Mouse (Mus musculus): ENCODE data around the gene Dst. TPM values are rescaled to one million over a fixed set of nuclear protein-coding genes. Genes with fewer than 3 reads are reported as not detected.
"Not testable (repeated sequence)": the region's sequence is repeated elsewhere in the genome, so short reads cannot be mapped to it uniquely, and the experiment has no call there.

Gene Dst
- total RNA-seq, 2 experiments from 2014 or later = 237 to 263 TPM

DNA sequence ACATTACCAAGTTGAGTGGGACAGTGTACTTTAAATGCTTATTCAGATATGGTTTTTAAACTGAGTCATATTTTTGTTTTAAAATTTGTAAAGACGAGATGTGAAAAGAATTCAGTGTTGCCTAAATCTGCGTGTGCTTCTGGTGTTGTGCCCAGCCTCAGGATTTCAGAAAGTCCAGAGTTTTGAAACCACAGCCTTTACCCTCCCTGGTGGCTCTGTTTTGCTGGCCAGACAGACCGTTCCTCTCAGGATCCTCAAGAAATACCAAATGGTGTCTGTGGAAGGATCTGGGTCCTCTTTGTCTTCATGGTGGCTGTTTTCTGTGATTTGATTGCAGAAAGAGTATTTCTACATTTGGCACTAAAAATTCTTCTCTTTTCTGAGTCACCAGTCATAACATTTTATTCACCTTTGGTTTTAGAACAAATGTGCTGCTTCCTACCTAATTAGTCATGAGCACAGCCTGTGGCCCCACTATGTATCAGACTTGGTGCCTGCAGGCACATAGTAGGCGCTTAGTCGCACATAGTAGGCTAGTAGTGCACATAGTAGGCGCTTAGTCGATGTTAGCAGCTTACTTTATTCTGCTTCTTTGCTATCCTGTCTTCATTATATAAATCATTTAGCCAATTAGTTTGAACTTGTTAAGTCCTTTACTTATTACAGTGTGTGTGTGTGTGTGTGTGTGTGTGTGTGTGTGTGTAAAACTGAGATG lies 136.0 kb downstream of the Dst start:
- no peak for DNase-seq (ENCODE audit: low spot score in 2 of 2)
- intact Hi-C loops (cut with DNase I) = no loop called here

DNA sequence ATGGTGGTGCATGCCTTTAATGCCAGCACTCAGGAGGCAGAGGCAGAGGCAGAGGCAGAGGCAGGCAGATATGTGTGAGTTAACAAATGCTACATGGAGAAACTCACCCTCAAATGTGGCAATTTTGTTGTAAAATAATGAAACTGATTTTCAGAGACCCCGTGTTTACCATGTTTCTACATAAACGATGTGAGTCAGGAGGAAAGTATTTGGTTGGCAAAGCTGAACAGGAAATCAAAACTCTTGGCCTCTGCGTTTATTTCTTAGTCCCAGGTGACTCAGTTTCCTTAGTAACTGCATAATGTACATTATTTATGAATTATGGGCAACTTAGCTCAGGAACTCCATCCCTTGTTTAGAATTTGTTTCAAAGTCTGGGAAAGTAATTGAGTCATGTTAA lies 136.7 kb downstream of the Dst start:
- intact Hi-C loops (cut with DNase I) = no loop called here
- no peak for DNase-seq (ENCODE audit: low spot score in 2 of 2)

DNA sequence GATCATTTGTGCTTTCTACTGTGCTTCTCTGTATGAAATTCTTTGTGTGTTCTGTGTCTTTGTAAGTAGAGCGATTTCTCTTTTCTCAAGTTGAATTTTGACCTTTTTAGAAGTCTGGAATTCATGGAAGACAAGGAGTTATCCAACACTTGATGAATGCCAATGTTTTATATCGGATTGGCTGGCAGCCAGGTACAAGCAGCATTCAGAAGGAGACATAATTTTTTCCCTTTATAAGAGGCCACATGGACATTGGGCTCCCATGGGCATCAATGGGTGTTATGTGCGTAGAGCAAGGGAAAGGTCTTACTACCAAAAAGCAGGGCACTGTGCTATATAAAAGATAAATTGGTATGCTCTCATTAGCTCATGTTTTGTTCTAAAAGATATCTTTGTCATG lies 139.3 kb downstream of the Dst start:
- no peak for DNase-seq (ENCODE audit: low spot score in 2 of 2)
- intact Hi-C loops (cut with DNase I) = no loop called here

DNA sequence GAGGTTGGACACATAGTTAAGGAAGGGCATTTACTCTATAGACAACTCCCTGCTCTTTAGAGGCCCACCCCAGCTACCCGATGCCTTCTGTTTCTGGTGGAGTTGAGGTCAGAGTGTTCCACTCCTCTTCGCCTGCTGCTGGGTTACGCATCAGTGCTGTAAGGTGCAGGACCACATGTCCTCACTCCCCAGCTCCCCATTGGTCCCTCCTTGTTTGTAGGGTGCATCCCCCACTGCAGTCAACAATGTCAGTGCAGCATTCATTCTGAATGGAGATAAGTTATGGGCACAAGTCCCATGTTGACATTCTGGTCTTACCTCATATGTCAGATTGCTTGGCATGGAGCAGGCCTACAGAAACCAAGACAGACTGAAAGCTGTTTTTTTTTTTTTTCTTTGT lies 143.2 kb downstream of the Dst start:
- no peak for DNase-seq (ENCODE audit: low spot score in 2 of 2)

DNA sequence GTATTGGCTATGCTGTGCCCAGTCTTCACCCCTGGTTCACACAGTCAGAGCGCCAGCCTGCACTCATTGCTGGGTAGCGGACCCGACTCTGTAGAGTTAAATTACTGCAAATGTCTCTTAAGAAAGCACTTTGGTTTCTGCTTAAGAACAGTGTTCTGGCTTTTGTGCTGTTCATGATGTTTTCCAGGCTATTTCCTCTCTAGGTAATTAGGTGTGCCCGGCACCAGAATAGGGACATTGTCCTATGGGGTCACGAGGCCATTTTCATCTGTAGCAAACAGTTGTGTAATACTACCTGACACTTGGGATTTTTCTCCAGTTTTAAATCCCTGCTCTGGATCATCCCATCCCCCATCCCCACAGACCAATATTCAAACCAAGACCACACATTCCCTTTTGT lies 144.4 kb downstream of the Dst start:
- no peak for DNase-seq (ENCODE audit: low spot score in 2 of 2)
- intact Hi-C loops (cut with DNase I) = loop anchor here (5.0 kb wide), 1 partner anchor 40 kb away; no protein-coding TSS in a partner anchor

More for the DNA sequence above, 143.2 kb downstream of the Dst start:
- intact Hi-C loops (cut with DNase I) = loop anchor here (5.0 kb wide), 1 partner anchor 39 kb away; no protein-coding TSS in a partner anchor

DNA sequence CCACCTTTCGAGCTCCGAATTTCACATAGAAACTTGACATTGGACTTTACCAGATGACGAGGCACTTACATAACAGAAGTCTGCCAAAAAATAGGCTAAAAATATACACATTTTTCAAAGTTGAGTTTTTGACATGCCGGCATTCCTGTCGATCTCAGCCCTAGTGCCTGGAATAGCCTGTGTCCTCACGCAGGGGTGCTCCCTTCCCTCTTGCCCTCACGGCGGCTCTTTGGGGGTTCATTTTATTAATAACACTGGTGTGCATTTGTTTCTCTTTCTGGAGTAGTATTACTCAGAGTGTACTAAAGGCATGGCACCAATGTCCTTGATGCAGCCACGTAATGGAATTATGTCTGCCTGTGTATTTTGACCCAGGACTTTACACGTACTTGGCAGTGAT lies 146.9 kb downstream of the Dst start:
- DNase-seq (ENCODE audit: low spot score in 2 of 2) = no peak
- intact Hi-C loops (cut with DNase I) = loop anchor here (5.0 kb wide), 1 partner anchor 43 kb away; no protein-coding TSS in a partner anchor

DNA sequence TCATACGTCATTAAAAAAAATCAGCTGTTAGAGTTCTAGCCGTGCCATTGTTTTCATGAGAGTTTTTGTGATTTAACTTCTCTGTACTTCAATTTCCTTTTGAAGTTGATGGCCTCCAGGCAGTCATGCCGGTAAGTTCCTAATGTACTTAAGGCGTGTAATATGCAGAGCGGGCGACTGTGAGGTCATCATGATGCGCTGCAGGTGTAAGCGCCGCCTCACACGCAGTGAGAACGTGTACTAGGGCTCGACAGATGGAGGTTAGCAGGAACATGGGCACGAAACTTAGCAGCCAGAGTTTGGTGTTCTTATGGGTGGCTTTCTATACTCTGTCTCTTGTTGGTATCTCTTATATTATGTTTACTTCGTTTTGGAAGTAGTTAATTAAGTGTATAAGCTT lies 148.6 kb downstream of the Dst start:
- no peak for DNase-seq (ENCODE audit: low spot score in 2 of 2)
- intact Hi-C loops (cut with DNase I) = no loop called here

DNA sequence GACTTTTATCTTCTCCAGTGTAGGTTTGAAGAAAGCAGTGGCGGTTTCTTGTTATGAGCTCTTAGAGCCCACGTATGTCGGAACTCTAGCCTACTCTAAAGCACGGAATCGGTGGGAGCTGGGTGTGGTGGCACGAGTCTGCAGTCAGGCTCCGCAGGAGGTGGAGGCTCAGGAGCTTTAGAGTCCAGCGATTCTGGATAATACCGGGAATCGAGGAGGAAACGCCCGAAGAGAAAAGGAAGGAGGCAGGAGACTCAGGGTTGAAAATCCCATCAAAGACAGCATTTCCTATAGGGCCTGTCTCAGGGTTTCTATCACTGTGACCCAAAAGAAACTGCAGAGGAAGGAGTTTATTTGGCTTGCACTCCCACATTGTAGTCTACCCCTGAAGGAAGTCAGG lies 151.2 kb downstream of the Dst start:
- no peak for DNase-seq (ENCODE audit: low spot score in 2 of 2)
- intact Hi-C loops (cut with DNase I) = no loop called here

DNA sequence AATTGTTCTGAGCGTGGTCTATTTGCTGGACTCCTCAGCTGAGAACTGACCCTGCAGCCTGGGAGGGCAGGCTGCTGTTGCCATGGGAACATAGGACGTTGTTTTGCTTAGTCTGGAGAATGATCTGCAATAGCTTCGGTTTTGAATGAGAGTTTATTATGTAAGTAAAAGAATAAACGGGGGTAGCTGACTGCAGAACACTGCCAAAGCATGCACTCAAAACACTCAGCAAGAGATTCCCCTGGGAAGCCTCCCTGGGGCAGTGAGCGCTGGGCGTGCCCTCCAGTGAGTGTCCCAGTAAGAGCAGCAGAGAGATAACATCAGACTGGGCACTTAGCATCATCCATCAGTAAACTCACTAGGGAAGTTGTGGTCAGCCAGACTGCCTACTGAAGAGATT lies 152.4 kb downstream of the Dst start:
- DNase-seq (ENCODE audit: low spot score in 2 of 2) = peak; percentile 26 to 37
- intact Hi-C loops (cut with DNase I) = loop anchor here (5.0 kb wide), 2 partner anchors 37 to 53 kb away; no protein-coding TSS in a partner anchor

DNA sequence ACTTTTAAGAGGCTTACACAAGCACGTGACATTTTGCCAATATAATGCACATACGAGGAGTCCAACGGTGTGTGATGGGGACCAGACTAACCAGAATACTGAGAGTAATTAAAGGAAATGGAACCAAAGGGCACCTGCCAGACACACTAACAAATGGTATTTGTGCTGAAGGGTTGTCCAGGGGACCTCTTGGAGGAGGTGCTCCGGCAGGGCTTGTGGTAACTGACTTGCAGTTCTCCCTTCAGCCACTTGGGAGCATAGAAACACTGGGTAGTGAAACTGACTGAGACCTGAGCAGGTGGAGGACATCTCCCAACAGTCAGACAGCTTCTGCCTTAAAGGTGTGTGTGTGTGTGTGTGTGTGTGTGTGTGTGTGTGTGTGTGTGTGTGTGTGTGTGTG lies 153.1 kb downstream of the Dst start:
- intact Hi-C loops (cut with DNase I) = loop anchor here (5.0 kb wide), 2 partner anchors 36 to 54 kb away; no protein-coding TSS in a partner anchor
- peak; percentile 76 to 80 for DNase-seq (ENCODE audit: low spot score in 2 of 2)

DNA sequence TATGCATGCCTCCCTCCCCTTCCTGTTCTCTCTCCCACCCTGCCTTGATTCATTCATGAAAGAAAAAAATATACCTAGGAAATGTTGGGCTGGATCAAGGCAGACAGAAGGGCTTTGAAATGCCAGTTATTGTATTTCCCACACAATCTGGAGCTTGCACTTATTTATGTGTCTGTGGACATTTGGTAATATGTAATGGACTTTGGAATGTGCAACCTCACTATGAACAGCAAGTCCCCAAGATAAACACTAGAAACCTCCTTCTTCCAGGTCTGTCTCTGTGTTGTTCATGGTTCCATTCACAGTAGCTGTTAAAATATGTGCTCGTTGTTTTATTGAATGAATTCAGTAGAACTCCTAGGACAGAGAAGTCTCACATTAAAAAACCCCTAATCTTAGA lies 153.8 kb downstream of the Dst start:
- DNase-seq (ENCODE audit: low spot score in 2 of 2) = no peak
- intact Hi-C loops (cut with DNase I) = loop anchor here (2.0 to 5.0 kb wide), 3 partner anchors 35 to 101 kb away; no protein-coding TSS in a partner anchor

DNA sequence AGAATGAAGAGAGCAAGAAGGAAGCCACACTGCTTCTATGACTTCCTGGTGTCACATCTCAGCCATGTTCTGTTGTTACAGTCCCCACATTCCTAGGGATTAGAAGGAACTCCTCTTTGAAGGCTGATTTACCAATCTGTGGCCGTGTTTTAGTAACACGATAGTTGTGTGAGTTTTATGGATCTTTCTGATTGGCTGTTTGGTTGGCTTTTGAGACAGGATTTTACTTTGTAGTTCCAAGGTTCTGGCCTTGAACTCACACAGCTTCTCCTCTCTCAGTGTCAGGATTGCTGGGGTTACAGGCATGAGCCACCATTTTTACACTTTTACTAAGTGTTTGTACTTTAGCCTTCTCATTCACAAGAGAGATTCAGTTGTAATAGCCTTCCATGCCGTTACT lies 155.9 kb downstream of the Dst start:
- intact Hi-C loops (cut with DNase I) = loop anchor here (2.0 to 5.0 kb wide), 3 partner anchors 33 to 99 kb away; no protein-coding TSS in a partner anchor
- no peak for DNase-seq (ENCODE audit: low spot score in 2 of 2)

DNA sequence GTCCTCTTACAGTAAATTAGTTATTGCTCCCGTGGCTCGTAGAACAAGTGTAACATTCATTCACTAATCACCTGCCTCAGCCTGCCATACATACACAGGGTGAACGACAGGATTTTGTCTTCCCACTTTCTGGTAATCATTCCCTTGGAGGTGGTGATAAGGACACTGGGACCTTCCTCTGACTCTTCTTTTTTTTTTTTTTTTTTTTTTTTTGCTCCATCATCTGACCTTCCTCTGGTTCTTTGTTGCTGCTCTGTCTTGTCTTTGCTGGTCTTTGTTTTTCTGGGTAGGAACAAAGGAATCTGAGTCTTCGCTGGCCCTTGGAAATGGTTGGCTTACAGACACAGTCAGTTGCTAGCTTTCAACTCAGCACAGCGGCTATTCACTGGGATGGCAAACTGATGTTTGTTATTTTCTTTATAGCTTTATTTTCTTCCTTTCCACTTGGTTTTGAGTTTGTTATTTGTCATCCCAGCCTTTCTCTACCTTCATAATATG lies 157.6 kb downstream of the Dst start:
- intact Hi-C loops (cut with DNase I) = no loop called here
- no peak for DNase-seq (ENCODE audit: low spot score in 2 of 2)

DNA sequence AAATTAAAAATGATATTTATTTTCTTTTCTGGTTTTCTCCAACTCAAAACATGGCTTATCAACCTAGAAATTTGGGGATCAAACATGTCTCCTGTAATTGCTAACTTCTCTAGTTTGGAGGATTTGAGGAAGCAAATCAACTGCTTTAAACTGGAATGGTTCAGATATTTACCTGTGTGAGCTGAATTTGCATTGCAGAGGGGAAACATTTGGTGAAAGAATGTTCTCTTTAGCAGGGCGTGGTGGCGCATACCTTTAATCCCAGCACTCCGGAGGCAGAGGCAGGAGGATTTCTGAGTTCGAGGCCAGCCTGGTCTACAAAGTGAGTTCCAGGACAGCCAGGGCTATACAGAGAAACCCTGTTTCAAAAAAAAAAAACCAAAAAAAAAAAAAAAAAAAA lies 158.4 kb downstream of the Dst start:
- intact Hi-C loops (cut with DNase I); DNase-seq (ENCODE audit: low spot score in 2 of 2): not testable (repeated sequence)

DNA sequence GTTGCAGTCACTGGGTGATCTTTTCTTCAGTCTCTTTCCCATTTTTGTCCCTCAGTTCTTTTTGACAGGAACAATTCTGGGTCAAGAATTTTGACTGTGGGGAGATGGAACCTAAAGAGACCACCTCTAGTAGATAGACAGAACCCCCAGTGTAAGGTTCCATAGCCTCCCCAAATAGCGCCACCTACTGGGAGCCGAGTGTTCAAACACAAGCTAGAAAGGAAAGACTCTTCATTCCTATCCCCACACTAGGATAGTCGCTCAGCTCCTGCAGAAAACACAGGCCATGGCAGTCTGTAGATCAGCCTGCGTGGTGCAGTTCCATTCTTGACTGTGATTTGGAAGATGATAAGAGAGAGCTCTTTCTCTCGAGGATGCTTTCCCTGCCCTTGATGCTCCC lies 160.3 kb downstream of the Dst start:
- intact Hi-C loops (cut with DNase I) = no loop called here
- no peak for DNase-seq (ENCODE audit: low spot score in 2 of 2)

DNA sequence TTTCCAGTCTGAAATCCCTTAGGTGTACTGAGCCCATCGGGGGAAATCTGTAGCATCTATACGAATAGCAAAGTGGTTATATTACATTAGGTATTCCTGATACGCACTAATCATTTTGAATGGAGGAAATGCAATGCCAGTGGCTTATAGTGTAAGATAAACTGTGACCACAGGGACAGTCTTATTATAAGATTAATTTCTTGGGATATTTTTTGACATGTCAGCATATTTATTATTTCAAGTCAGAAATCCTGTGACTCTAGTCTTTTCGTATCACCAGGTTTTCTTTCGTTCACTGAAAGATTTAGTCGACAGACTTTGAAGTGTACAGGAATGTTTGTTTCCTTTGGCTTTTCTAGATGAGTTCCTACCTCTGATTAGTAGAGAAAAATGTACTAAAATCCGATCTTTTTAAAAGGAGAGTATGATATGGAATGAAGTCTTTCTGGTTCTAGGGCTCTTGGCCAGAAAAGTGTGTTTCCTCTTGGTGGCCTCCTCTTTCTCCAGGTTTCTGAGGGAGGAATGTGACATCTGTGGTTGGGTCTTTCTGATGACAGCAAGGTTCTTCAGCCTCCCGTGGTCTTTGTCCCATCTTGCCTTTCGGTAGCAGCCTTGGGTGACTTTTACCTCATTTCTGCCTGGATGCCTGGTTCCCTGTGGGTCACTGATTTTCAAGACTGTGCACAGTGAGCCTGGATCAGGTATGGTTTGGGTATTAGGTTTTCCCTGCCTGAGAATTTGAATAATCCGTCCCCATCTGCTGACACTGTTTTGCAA lies 161.7 kb downstream of the Dst start:
- intact Hi-C loops (cut with DNase I) = no loop called here
- DNase-seq (ENCODE audit: low spot score in 2 of 2) = no peak

DNA sequence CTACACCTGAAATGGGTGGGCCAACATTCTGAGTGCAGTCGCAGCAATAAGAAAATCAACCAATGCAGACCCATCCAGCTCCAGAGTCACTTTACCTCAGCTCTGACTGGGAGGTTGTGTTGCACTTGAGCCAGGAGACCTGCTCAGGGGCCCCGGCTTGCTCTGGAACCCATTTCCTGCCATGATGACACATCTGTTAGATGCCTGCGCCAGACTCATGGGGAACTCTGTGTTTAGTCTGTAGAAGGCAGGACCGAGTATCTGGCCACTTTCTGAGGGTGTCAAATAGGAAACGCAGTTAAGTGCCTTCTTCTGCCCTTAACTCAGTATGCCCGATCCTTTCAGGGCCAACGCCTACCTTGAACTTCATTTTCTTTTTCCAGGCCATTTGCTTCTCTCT lies 162.4 kb downstream of the Dst start:
- intact Hi-C loops (cut with DNase I) = no loop called here
- DNase-seq (ENCODE audit: low spot score in 2 of 2) = no peak

DNA sequence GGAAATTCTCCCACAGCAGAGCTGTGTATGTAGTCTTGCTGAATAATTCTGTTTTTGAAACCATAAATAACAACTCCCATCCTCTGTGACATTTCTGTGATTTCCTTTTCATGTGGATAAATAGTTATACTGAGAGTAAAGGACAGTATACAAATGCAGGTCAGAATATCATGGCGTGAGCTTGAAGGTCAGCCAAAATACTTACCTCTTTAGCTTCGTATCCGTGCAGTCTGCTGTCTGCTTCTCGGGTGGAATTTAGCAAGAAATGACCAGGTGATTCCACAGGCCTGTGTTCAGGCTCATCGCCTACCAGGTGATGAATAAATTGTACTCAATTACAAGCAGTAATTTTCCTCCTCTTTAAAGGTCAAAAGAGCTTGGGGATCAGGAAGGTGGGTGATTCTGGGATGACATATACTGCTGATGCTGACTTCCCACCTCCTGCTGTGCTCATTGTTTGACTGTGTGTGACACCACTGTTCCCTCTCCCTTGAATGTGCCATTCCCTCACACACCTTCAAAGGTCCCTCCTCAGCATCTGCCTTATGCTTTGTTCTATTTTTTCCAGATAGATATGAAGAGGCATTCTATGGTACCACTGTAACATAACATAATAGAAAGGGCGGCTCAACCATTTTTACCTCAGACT lies 163.1 kb downstream of the Dst start:
- intact Hi-C loops (cut with DNase I) = no loop called here
- no peak for DNase-seq (ENCODE audit: low spot score in 2 of 2)

DNA sequence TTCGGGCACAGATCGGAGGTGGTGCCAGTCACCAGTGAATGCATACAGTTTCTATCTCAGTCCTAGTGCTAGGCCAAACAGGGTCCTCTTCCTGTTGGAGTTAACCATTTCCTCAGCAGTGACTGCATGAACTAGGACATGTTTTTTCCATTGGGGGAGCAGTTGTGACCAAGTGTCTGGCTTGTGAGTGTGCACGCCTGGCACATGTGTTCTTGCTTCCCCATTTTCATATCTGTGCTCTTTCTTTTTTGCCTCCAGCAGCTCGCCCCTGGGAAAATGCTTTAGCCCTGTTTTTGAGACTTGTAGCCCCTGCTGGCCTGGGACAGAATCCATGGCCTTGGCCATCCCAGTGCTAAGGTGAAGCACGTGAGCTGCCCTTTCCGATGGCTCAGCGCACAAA lies 164.2 kb downstream of the Dst start:
- no peak for DNase-seq (ENCODE audit: low spot score in 2 of 2)
- intact Hi-C loops (cut with DNase I) = no loop called here
